Mouse (Mus musculus) adipocyte (in vitro differentiated cells): Measurements from ENCODE around the gene Hint2.

Source experiments
- DNase-seq: peaks from one replicate; pipeline ENCODE4 v3.0.0-alpha.2; 2016; ENCODE audit warnings: low spot score

The Hint2 gene

GRCm38 (mm10) chr4:43655656-43656338 lies 469 bp downstream of the Hint2 start:
- DNase-seq, result no peak

- DNase-seq, result no peak
These were observed 2.9 kb downstream of the Hint2 start, which contains the start of gene Spag8 for GRCm38 (mm10) chr4:43653161-43654015. Spag8 (minus strand) TSS chr4:43653594.

GRCm38 (mm10) chr4:43652726-43653125 lies 3.5 kb downstream of the Hint2 start:
- no peak for DNase-seq

GRCm38 (mm10) chr4:43649783-43650182 lies 6.5 kb downstream of the Hint2 start:
- DNase-seq, result no peak

GRCm38 (mm10) chr4:43640491-43640890 lies 15.8 kb downstream of the Hint2 start:
- no peak for DNase-seq

GRCm38 (mm10) chr4:43640076-43640475 lies 16.2 kb downstream of the Hint2 start:
- DNase-seq, result no peak

GRCm38 (mm10) chr4:43636751-43637150 lies 19.5 kb downstream of the Hint2 start:
- no peak for DNase-seq

GRCm38 (mm10) chr4:43634621-43635374 lies 21.5 kb downstream of the Hint2 start:
- no peak for DNase-seq

- DNase-seq, result no peak
These were observed 22.5 kb downstream of the Hint2 start for GRCm38 (mm10) chr4:43633736-43634135.

GRCm38 (mm10) chr4:43633296-43633695 lies 23.0 kb downstream of the Hint2 start:
- DNase-seq, result no peak

- no peak for DNase-seq
These were observed 24.0 kb downstream of the Hint2 start for GRCm38 (mm10) chr4:43631956-43632920.

- DNase-seq, result peak; percentile 42
These were observed 25.0 kb downstream of the Hint2 start, which contains the start of gene Npr2 for GRCm38 (mm10) chr4:43631046-43631955. Npr2 (plus strand) TSS chr4:43631935.

- DNase-seq, result peak; percentile 31
These were observed 25.6 kb downstream of the Hint2 start for GRCm38 (mm10) chr4:43630671-43631045.

- peak; percentile 90 for DNase-seq
These were observed 26.2 kb downstream of the Hint2 start for GRCm38 (mm10) chr4:43630030-43630581.

GRCm38 (mm10) chr4:43629106-43629817 lies 27.0 kb downstream of the Hint2 start:
- no peak for DNase-seq

- no peak for DNase-seq
These were observed 36.0 kb downstream of the Hint2 start for GRCm38 (mm10) chr4:43620146-43620778.

- DNase-seq, result no peak
These were observed 43.1 kb downstream of the Hint2 start for GRCm38 (mm10) chr4:43613060-43613730.

- DNase-seq, result no peak
These were observed 43.7 kb downstream of the Hint2 start for GRCm38 (mm10) chr4:43612534-43612933.
